Mouse (Mus musculus) lung, embryonic 15.5 days (tissue): ENCODE measurements around the gene Krtap5-2. TPM values are rescaled to one million over a fixed set of nuclear protein-coding genes. Genes with fewer than 3 reads are reported as not detected.

Experiments
- ATAC-seq: fragments of 200-750 bp; cut with Nextera tagmentation; 2 replicates; pipeline ENCODE4 v1.8.0; 2017; ENCODE audit warnings: moderate number of reproducible peaks, borderline replicate concordance; ENCODE audit not compliant: low FRiP score, low TSS enrichment; ENCODE audit errors: extremely low read depth
- H3K27ac ChIP-seq: fragments of 300-500 bp; sonication (generic); 2 replicates; pipeline ENCODE4 v1.5.1; 2015; ENCODE audit warnings: moderate library complexity, mild to moderate bottlenecking, inconsistent platforms
- H3K27me3 ChIP-seq: fragments of 300-500 bp; sonication (generic); 2 replicates; pipeline ENCODE4 v1.6.1; 2015; ENCODE audit warnings: inconsistent platforms
- H3K36me3 ChIP-seq: fragments of 300-500 bp; sonication (generic); 2 replicates; pipeline ENCODE4 v1.6.1; 2015; ENCODE audit warnings: inconsistent platforms
- H3K4me1 ChIP-seq: fragments of 300-500 bp; sonication (generic); 2 replicates; pipeline ENCODE4 v1.6.1; 2015; ENCODE audit warnings: inconsistent platforms
- H3K4me2 ChIP-seq: fragments of 300-500 bp; sonication (generic); 2 replicates; pipeline ENCODE4 v1.6.1; 2015; ENCODE audit warnings: inconsistent platforms, mild to moderate bottlenecking, moderate library complexity
- H3K4me3 ChIP-seq: fragments of 300-500 bp; sonication (generic); 2 replicates; pipeline ENCODE4 v1.5.1; 2015; ENCODE audit warnings: mild to moderate bottlenecking, inconsistent platforms
- H3K9ac ChIP-seq: fragments of 300-500 bp; sonication (generic); 2 replicates; pipeline ENCODE4 v1.6.1; 2015; ENCODE audit warnings: inconsistent platforms
- H3K9me3 ChIP-seq: fragments of 300-500 bp; sonication (generic); 2 replicates; pipeline ENCODE4 v1.6.1; 2016; ENCODE audit warnings: inconsistent platforms
- WGBS: fragments of 180-500 bp; shearing (Covaris S2); methylation state at CpG from one replicate; pipeline ENCODE4 v1.1.7; 2015; 5-methylcytosine and 5-hydroxymethylcytosine counted together
- polyA plus RNA-seq: library from polyadenylated mRNA; unstranded; fragments of >200 nt; fragmentation: Nextera tagmentation; extraction: Ambion mirVana; gene quantifications from 2 replicates; pipeline ENCODE4 v1.2.1, GENCODE M21; 2015

Krtap5-2 gene
- polyA plus RNA-seq, 1 experiment from 2014 or later: not detected

DNA sequence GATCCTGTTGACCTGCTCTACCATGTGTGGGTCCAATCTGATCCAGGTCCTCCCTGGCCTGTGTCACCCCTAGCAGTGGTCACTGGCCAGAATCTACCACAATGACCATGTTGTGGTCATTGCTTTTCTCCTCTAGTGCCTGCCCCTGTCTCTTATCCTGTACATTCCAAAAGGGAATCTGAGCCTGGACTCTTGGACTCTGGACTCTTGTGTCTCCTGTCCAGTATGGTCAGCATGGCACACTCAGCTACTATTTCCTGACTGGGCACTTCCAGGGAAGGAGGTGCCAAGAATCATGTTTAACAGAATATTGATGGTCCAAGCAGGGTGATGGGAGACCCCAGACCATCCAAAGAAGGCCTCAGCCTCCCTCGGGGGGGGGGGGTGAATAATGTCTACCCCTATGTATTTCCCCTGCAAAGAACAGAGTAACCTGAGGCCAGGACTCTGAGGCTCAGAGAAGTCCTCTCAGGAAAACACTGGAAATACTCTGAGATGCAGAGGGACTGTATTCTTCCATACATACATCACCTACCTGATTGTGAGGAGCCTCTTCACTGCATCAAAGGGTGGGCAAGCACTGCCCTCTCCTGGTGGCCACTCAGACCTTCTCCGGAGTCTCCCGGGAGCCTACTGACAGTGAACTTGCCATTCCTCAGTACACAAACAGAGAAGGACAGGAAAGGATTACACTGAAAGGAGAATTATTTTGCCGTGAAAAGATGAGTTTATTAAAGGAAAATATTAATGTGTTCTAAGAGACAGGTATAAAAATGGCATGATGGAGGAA, 41.4 kb downstream of the Krtap5-2 start:
- H3K4me1 ChIP-seq: no peaks in the 10 kb centered on the region
- no peaks in the 10 kb centered on the region for H3K27me3 ChIP-seq
- no peak overlapping the region for H3K27ac ChIP-seq
- no peaks in the 10 kb centered on the region for H3K9me3 ChIP-seq
- 51% methylated on average over 4 of the region's 4 CpGs for WGBS
- no peak for ATAC-seq
- H3K9ac ChIP-seq: no peak overlapping the region
- H3K36me3 ChIP-seq: no peaks in the 10 kb centered on the region
- H3K4me2 ChIP-seq: no peak overlapping the region
- no peak overlapping the region for H3K4me3 ChIP-seq

DNA sequence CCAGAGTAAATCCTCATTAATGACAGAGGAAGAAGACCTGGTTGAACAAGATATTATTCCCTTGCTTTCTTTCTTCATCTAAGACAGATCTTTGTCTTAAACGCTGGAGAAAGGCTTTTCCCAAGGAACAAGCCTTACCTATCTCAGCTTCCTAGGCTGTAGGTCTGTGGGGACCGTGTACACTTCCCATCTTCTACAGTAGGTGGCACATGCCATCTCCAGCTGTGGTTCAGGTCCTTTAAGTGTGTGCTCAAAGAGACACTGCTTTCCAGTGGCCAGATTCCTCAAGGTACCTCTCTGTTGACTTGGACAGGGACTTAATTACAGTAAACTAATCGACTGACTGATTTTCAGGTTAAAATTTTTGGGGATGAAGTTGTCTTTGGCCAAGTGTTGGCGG, 47.0 kb downstream of the Krtap5-2 start:
- 55% methylated on average over 4 of the region's 4 CpGs for WGBS
- no peaks in the 10 kb centered on the region for H3K36me3 ChIP-seq
- no peaks in the 10 kb centered on the region for H3K27me3 ChIP-seq
- H3K9ac ChIP-seq: no peak overlapping the region
- no peaks in the 10 kb centered on the region for H3K4me1 ChIP-seq
- ATAC-seq: no peak
- no peak overlapping the region for H3K27ac ChIP-seq
- H3K9me3 ChIP-seq: no peaks in the 10 kb centered on the region
- H3K4me3 ChIP-seq: no peak overlapping the region
- H3K4me2 ChIP-seq: no peak overlapping the region

Other genes starting within 250 kb of the Krtap5-2 start
- gene Brsk2, start 226.3 kb downstream of the Krtap5-2 start, polyA plus RNA-seq: 0.48 and 0.69 TPM in 2 replicates
- 74.7 and 80.1 TPM in 2 replicates for gene Mob2, start 114.9 kb downstream of the Krtap5-2 start, polyA plus RNA-seq
- 2.5 and 2.7 TPM in 2 replicates for gene Dusp8, start 80.2 kb downstream of the Krtap5-2 start, polyA plus RNA-seq
- not detected in 2 replicates for gene Gm45618, start 55.3 kb downstream of the Krtap5-2 start, polyA plus RNA-seq
- not detected in 2 replicates for gene Gm39115, start 40.0 kb downstream of the Krtap5-2 start, polyA plus RNA-seq
- not detected in 2 replicates for gene Gm45337, start 31.4 kb downstream of the Krtap5-2 start, polyA plus RNA-seq
- gene Gm29735, start 18.9 kb downstream of the Krtap5-2 start, polyA plus RNA-seq: not detected in 2 replicates
- not detected in 2 replicates for gene Gm4553, start 10.3 kb downstream of the Krtap5-2 start, polyA plus RNA-seq
- not detected in 2 replicates for gene Gm10153, start 14.4 kb upstream of the Krtap5-2 start, polyA plus RNA-seq
- not detected in 2 replicates for gene Krtap5-3, start 25.4 kb upstream of the Krtap5-2 start, polyA plus RNA-seq
- not detected in 2 replicates for gene Gm7579, start 35.9 kb upstream of the Krtap5-2 start, polyA plus RNA-seq
- not detected in 2 replicates for gene Krtap5-5, start 54.0 kb upstream of the Krtap5-2 start, polyA plus RNA-seq
- gene Gm40460, start 65.1 kb upstream of the Krtap5-2 start, polyA plus RNA-seq: not detected in 2 replicates
- gene Gm2431, start 82.3 kb upstream of the Krtap5-2 start, polyA plus RNA-seq: not detected in 2 replicates
- gene Gm4559, start 98.4 kb upstream of the Krtap5-2 start, polyA plus RNA-seq: not detected in 2 replicates
- not detected in 2 replicates for gene Krtap5-1, start 121.1 kb upstream of the Krtap5-2 start, polyA plus RNA-seq
- gene Krtap5-4, start 127.5 kb upstream of the Krtap5-2 start, polyA plus RNA-seq: not detected in 2 replicates
- gene Ifitm10, start 197.7 kb upstream of the Krtap5-2 start, polyA plus RNA-seq: 5.4 and 5.7 TPM in 2 replicates
- 0.39 and 0.72 TPM in 2 replicates for gene Gm49369, start 206.7 kb upstream of the Krtap5-2 start, polyA plus RNA-seq
- 272 and 299 TPM in 2 replicates for gene Ctsd, start 212.0 kb upstream of the Krtap5-2 start, polyA plus RNA-seq